Mouse (Mus musculus): ENCODE results near the gene Pcca.

- TF ChIP-seq CTCF (IDR thresholded peaks at IDR 0.05; ENCODE audit: low read depth, low read length) (no peak), POLR2A (IDR thresholded peaks at IDR 0.05; ENCODE audit: extremely low read depth, insufficient read depth, low read length) (no peak)
These were observed 256.0 kb downstream of the Pcca start for GRCm38 (mm10) chr14:122790111-122790510.
